Mouse (Mus musculus) T-helper 1 cell (primary cell): Measurements from ENCODE around the gene Orai3.

Experiments used
- in situ Hi-C: fragments of 300-600 bp; cut with MboI, MseI; formaldehyde crosslinking; loops from one replicate; pipeline ENCODE4 v1.15.1; 2025; ENCODE audit warnings: high pct_unique_total_duplicates

The Orai3 gene

GRCm38 (mm10) chr7:127798591-127798990 is 29.0 kb downstream of the Orai3 start:
- in situ Hi-C loops: no loop called here

GRCm38 (mm10) chr7:127799211-127799610 is 29.6 kb downstream of the Orai3 start:
- in situ Hi-C loops: no loop called here

GRCm38 (mm10) chr7:127799738-127800137 is 30.1 kb downstream of the Orai3 start:
- in situ Hi-C loops: no loop called here

- in situ Hi-C loops: no loop called here
Measured at GRCm38 (mm10) chr7:127800435-127801009, 30.9 kb downstream of the Orai3 start, which contains the start of gene Hsd3b7. Gene Hsd3b7 (plus strand): TSS chr7:127800604.

- in situ Hi-C loops: no loop called here
Measured at GRCm38 (mm10) chr7:127801010-127801621, 31.5 kb downstream of the Orai3 start.

GRCm38 (mm10) chr7:127802313-127802712 is 32.7 kb downstream of the Orai3 start:
- in situ Hi-C loops: no loop called here

GRCm38 (mm10) chr7:127808821-127809220 is 39.2 kb downstream of the Orai3 start:
- in situ Hi-C loops: no loop called here

- in situ Hi-C loops: no loop called here
Measured at GRCm38 (mm10) chr7:127809846-127810245, 40.2 kb downstream of the Orai3 start.

- in situ Hi-C loops: no loop called here
Measured at GRCm38 (mm10) chr7:127810650-127811049, 41.0 kb downstream of the Orai3 start.

GRCm38 (mm10) chr7:127811240-127811639 is 41.6 kb downstream of the Orai3 start:
- in situ Hi-C loops: no loop called here

- in situ Hi-C loops: no loop called here
Measured at GRCm38 (mm10) chr7:127812292-127812691, 42.7 kb downstream of the Orai3 start.

- in situ Hi-C loops: no loop called here
Measured at GRCm38 (mm10) chr7:127813821-127814220, 44.2 kb downstream of the Orai3 start.

GRCm38 (mm10) chr7:127814241-127814921 is 44.8 kb downstream of the Orai3 start:
- in situ Hi-C loops: no loop called here

GRCm38 (mm10) chr7:127815116-127815665 is 45.6 kb downstream of the Orai3 start:
- in situ Hi-C loops: no loop called here

- in situ Hi-C loops: no loop called here
Measured at GRCm38 (mm10) chr7:127815954-127816821, 46.6 kb downstream of the Orai3 start.

GRCm38 (mm10) chr7:127817053-127817452 is 47.4 kb downstream of the Orai3 start:
- in situ Hi-C loops: no loop called here

GRCm38 (mm10) chr7:127817776-127818175 is 48.2 kb downstream of the Orai3 start:
- in situ Hi-C loops: no loop called here

- in situ Hi-C loops: no loop called here
Measured at GRCm38 (mm10) chr7:127820836-127821509, 51.4 kb downstream of the Orai3 start.

GRCm38 (mm10) chr7:127822494-127822893 is 52.9 kb downstream of the Orai3 start:
- in situ Hi-C loops: no loop called here

- in situ Hi-C loops: no loop called here
Measured at GRCm38 (mm10) chr7:127823236-127824171, 53.9 kb downstream of the Orai3 start.
